Mouse (Mus musculus): ENCODE results near the gene Lrch3.
A peak's percentile ranks its signal among the peaks of the same experiment; 100 is the strongest.

Gene Lrch3

DNA sequence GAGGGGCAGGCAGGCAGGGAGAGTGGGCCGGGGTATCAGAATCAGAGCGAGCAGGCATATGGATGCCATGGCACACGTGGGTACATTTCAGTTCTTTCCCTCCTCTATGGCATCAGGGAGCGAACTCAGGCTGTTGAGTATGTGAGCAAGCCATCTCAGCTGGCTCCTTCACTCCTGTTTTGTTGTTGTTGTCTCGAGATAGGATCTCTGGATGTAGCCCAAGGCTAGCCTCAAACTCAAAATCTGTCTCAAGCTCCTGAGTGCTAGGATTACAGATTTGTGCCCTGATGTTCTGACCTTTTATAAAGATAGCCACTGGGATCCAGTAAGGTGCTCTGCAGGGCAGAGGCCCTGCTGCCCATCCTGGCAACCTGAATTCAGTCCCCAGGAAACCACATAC lies 34.8 kb downstream of the Lrch3 start:
- no peak overlapping the region for H3K4me3 ChIP-seq (replicated peaks; ENCODE audit: low read length)
- TF ChIP-seq POU5F1 (IDR thresholded peaks at IDR 0.05; ENCODE audit: borderline replicate concordance, low read length) (no peak), NANOG (IDR thresholded peaks at IDR 0.05; ENCODE audit: borderline replicate concordance, low read length) (no peak), CTCF (conservative IDR thresholded peaks at IDR 0.05; ENCODE audit: low read length) (no peak)
- no peaks in the 10 kb centered on the region for H3K36me3 ChIP-seq (ENCODE audit: insufficient read depth, low read length)
- H3K4me1 ChIP-seq (replicated peaks; ENCODE audit: low read depth, low read length) = peaks cover 3% of the 10 kb centered on the region
- no peaks in the 10 kb centered on the region for H3K9me3 ChIP-seq (ENCODE audit: low read length)
- no peaks in the 10 kb centered on the region for H3K27me3 ChIP-seq (ENCODE audit: insufficient read depth, low read length)

DNA sequence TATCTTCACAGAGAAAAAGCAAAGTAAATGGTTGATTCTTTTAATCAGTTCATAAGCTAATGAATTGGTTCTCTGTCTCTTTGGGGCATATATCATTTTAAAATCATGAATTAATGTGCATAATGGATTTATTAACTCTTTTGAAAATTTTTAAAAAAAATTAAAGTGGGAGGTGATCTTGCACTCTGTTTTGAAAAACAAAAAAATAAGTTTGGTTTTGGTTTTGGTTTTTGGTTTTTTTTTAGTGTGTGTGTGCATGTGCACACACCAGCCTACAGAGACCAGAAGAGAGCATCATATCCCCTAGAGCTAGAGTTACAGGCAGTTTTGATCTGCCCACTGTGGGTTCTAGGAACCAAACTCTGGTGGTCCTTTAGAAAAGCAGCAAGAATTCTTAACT lies 35.4 kb downstream of the Lrch3 start:
- H3K4me3 ChIP-seq (replicated peaks; ENCODE audit: low read length) = no peak overlapping the region
- H3K9me3 ChIP-seq (ENCODE audit: low read length) = no peaks in the 10 kb centered on the region
- peaks cover 3% of the 10 kb centered on the region for H3K4me1 ChIP-seq (replicated peaks; ENCODE audit: low read depth, low read length)

DNA sequence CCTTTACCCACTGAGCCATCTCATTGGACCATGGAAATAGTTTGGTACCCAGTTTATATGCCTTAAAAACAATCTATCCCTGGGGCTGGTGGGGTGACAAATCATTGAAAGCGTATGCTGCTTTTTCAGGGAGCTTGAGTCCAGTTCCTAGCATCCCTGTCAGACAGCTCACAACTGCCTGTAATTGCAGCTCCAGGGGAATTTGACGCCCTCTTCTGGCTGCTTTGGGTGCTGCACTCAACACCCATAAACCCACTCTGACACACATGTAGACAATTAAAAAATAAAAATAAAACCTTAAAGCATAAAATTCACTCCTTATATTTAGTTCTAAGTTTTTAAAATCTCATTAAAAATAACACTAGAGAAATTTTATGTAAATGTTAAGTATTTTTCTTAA lies 37.2 kb downstream of the Lrch3 start:
- Histone ChIP-seq H3K9me3 (ENCODE audit: low read length) (no peaks in the 10 kb centered on the region), H3K27me3 (ENCODE audit: insufficient read depth, low read length) (no peaks in the 10 kb centered on the region)
- TF ChIP-seq CTCF (conservative IDR thresholded peaks at IDR 0.05; ENCODE audit: low read length) = peak; percentile 86
- no peak for TF ChIP-seq POU5F1 (IDR thresholded peaks at IDR 0.05; ENCODE audit: borderline replicate concordance, low read length)

More for the DNA sequence above, 35.4 kb downstream of the Lrch3 start:
- H3K36me3 ChIP-seq (ENCODE audit: insufficient read depth, low read length) = no peaks in the 10 kb centered on the region
- no peaks in the 10 kb centered on the region for H3K27me3 ChIP-seq (ENCODE audit: insufficient read depth, low read length)
- TF ChIP-seq NANOG (IDR thresholded peaks at IDR 0.05; ENCODE audit: borderline replicate concordance, low read length) (no peak), POU5F1 (IDR thresholded peaks at IDR 0.05; ENCODE audit: borderline replicate concordance, low read length) (no peak), CTCF (conservative IDR thresholded peaks at IDR 0.05; ENCODE audit: low read length) (no peak)

DNA sequence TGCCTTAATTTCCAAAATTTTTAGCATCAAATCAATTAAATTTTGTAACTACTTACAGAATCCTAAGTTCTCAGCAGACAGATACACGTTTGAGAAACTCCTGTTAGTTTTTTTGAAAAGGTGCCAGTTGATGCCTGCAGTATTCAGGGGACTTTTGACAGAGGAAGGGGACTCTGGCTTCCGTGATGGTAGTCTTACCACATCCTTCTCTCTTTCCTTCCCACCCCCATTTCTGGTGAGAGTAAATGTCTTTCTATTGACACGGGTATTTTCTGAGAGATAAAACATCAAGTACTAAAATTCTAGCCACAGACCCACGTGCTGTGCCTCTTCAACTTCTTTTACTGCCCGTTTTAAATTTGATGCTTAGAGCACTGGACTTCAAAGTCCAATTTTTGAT lies 39.9 kb downstream of the Lrch3 start:
- H3K9me3 ChIP-seq (ENCODE audit: low read length) = no peaks in the 10 kb centered on the region
- H3K4me3 ChIP-seq (replicated peaks; ENCODE audit: low read length) = no peak overlapping the region
- H3K27me3 ChIP-seq (ENCODE audit: insufficient read depth, low read length) = no peaks in the 10 kb centered on the region
- TF ChIP-seq CTCF (conservative IDR thresholded peaks at IDR 0.05; ENCODE audit: low read length) (no peak), POU5F1 (IDR thresholded peaks at IDR 0.05; ENCODE audit: borderline replicate concordance, low read length) (no peak), NANOG (IDR thresholded peaks at IDR 0.05; ENCODE audit: borderline replicate concordance, low read length) (no peak)
- H3K4me1 ChIP-seq (replicated peaks; ENCODE audit: low read depth, low read length) = peaks cover 24% of the 10 kb centered on the region
- H3K36me3 ChIP-seq (ENCODE audit: insufficient read depth, low read length) = peaks cover 14% of the 10 kb centered on the region

More for the DNA sequence above, 37.2 kb downstream of the Lrch3 start:
- H3K4me1 ChIP-seq (replicated peaks; ENCODE audit: low read depth, low read length) = peaks cover 14% of the 10 kb centered on the region
- H3K4me3 ChIP-seq (replicated peaks; ENCODE audit: low read length) = no peak overlapping the region
- H3K36me3 ChIP-seq (ENCODE audit: insufficient read depth, low read length) = peaks cover 9% of the 10 kb centered on the region

DNA sequence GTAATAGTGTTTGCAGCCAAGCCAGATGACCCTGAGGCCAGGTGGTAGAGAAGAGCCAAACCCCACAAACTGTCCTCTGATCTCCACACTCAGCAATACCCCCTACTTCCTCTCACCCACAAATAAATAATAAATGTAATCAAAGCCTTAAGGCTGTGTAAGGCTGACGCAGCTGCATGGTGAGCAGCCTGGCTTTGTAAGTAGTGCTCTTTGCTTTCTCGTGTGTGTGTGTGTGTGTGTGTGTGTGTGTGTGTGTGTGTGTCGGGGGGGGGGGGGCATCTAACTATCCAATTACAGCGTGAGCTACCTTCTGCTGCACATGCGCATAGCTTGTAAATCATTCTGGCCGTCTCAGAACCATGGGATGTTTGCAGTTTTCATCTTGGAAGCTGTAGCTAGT lies 40.4 kb downstream of the Lrch3 start:
- H3K4me3 ChIP-seq (replicated peaks; ENCODE audit: low read length) = no peak overlapping the region
- H3K9me3 ChIP-seq (ENCODE audit: low read length) = no peaks in the 10 kb centered on the region
- no peaks in the 10 kb centered on the region for H3K27me3 ChIP-seq (ENCODE audit: insufficient read depth, low read length)
- peaks cover 17% of the 10 kb centered on the region for H3K36me3 ChIP-seq (ENCODE audit: insufficient read depth, low read length)
- TF ChIP-seq CTCF (conservative IDR thresholded peaks at IDR 0.05; ENCODE audit: low read length) (no peak), POU5F1 (IDR thresholded peaks at IDR 0.05; ENCODE audit: borderline replicate concordance, low read length) (no peak), NANOG (IDR thresholded peaks at IDR 0.05; ENCODE audit: borderline replicate concordance, low read length) (no peak)
- H3K4me1 ChIP-seq (replicated peaks; ENCODE audit: low read depth, low read length) = peaks cover 24% of the 10 kb centered on the region

DNA sequence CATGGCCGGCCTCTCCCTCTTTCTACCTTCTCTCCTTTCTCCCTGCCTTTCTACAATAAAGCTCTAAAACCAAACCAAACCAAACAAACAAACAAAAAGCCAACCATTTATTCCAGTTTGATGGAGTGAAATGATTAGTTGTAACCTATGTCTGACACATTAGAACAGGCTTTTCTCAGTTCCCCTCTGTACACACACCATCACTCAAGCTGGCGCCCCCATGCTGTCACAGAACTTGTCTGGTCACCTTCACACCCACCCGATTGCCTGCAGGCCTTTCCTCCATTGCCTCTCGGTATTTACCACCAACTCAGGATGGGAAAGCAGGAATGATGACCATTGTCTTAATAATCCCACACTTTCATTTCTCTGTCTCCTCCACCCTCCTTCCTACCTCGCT lies 43.0 kb downstream of the Lrch3 start:
- no peak for TF ChIP-seq CTCF (conservative IDR thresholded peaks at IDR 0.05; ENCODE audit: low read length)
- TF ChIP-seq NANOG (IDR thresholded peaks at IDR 0.05; ENCODE audit: borderline replicate concordance, low read length) = no peak
- TF ChIP-seq POU5F1 (IDR thresholded peaks at IDR 0.05; ENCODE audit: borderline replicate concordance, low read length) = no peak
- H3K27me3 ChIP-seq (ENCODE audit: insufficient read depth, low read length) = no peaks in the 10 kb centered on the region
- no peaks in the 10 kb centered on the region for H3K9me3 ChIP-seq (ENCODE audit: low read length)
- peaks cover 24% of the 10 kb centered on the region for H3K4me1 ChIP-seq (replicated peaks; ENCODE audit: low read depth, low read length)
- no peak overlapping the region for H3K4me3 ChIP-seq (replicated peaks; ENCODE audit: low read length)
- peaks cover 38% of the 10 kb centered on the region for H3K36me3 ChIP-seq (ENCODE audit: insufficient read depth, low read length)

DNA sequence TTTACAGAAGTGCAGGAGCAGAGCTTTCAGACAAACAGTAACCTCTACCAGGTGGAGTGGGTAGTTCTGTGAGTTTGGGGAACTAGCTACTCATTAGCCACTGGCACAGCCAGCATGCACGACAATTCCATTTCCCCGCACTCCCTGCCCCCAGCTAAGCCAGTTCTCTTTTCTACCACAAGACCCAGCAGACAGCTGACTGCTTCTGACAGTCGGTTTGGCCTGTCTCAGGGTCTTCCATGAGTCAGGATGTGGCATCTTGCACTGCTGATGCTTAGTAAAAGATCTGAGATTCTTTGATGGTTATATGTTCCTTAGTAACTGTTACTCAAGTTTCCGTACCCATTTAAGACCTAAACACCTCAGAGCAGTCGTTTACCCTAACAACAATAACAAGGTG lies 58.6 kb downstream of the Lrch3 start:
- H3K9me3 ChIP-seq (ENCODE audit: low read length) = no peaks in the 10 kb centered on the region

DNA sequence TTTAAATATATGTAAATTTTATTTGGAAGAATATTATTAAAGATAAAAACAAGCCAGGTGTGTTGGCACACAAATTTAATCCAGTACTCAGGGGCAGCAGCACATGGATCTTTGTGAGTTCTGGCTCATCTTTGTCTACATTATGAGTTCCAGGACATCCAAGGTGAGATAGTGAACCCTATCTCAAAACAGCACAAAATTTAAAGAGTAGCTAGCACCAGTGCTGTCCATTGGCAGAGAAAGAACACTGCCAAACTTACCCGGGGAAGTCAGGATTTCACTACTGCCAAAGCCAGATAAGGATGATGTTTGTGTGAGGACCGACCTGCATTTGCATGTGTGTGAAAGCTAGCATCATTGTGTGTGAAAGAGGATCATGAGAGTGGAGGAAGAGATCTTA lies 59.1 kb downstream of the Lrch3 start:
- Histone ChIP-seq H3K9me3 (ENCODE audit: low read length) (no peaks in the 10 kb centered on the region), H3K4me3 (replicated peaks; ENCODE audit: low read length) (no peak overlapping the region), H3K27me3 (ENCODE audit: insufficient read depth, low read length) (no peaks in the 10 kb centered on the region), H3K4me1 (replicated peaks; ENCODE audit: low read depth, low read length) (no peaks in the 10 kb centered on the region; the same call in 1 of the 2 replicates), H3K36me3 (ENCODE audit: insufficient read depth, low read length) (peaks cover 26% of the 10 kb centered on the region)
- no peak for TF ChIP-seq CTCF (conservative IDR thresholded peaks at IDR 0.05; ENCODE audit: low read length)
- no peak for TF ChIP-seq POU5F1 (IDR thresholded peaks at IDR 0.05; ENCODE audit: borderline replicate concordance, low read length)
- TF ChIP-seq NANOG (IDR thresholded peaks at IDR 0.05; ENCODE audit: borderline replicate concordance, low read length) = no peak

More for the DNA sequence above, 58.6 kb downstream of the Lrch3 start:
- peaks cover 23% of the 10 kb centered on the region for H3K36me3 ChIP-seq (ENCODE audit: insufficient read depth, low read length)
- TF ChIP-seq NANOG (IDR thresholded peaks at IDR 0.05; ENCODE audit: borderline replicate concordance, low read length) = no peak
- TF ChIP-seq CTCF (conservative IDR thresholded peaks at IDR 0.05; ENCODE audit: low read length) = no peak
- TF ChIP-seq POU5F1 (IDR thresholded peaks at IDR 0.05; ENCODE audit: borderline replicate concordance, low read length) = no peak
- H3K27me3 ChIP-seq (ENCODE audit: insufficient read depth, low read length) = no peaks in the 10 kb centered on the region
- no peak overlapping the region for H3K4me3 ChIP-seq (replicated peaks; ENCODE audit: low read length)
- H3K4me1 ChIP-seq (replicated peaks; ENCODE audit: low read depth, low read length) = no peaks in the 10 kb centered on the region; the same call in 1 of the 2 replicates

DNA sequence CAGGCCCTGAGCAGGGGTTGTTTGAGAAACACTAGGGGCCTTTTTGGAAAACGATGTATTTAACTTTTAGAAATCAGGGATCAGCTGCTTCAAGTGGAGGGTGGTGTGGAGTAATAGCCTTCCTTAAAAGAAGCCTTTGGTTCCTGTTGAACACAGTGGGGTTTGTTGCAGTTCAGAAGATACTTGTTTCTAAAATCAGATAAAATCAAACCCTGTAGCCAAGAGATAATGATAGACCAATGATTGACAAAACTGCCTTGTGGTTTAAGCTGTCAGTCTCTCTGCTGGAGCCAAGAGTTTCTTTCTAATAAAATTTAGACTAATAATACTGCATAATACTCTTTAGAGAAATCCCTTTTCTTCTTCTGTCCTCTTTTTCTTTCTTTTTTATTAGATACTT lies 66.3 kb downstream of the Lrch3 start:
- H3K4me3 ChIP-seq (replicated peaks; ENCODE audit: low read length) = no peak overlapping the region
- no peak for TF ChIP-seq NANOG (IDR thresholded peaks at IDR 0.05; ENCODE audit: borderline replicate concordance, low read length)

More for the DNA sequence above, 66.3 kb downstream of the Lrch3 start:
- Histone ChIP-seq H3K4me1 (replicated peaks; ENCODE audit: low read depth, low read length) (no peaks in the 10 kb centered on the region), H3K27me3 (ENCODE audit: insufficient read depth, low read length) (no peaks in the 10 kb centered on the region), H3K9me3 (ENCODE audit: low read length) (no peaks in the 10 kb centered on the region), H3K36me3 (ENCODE audit: insufficient read depth, low read length) (peaks cover 50% of the 10 kb centered on the region)
